Mouse (Mus musculus) liver, postnatal 0 days (tissue): Measurements from ENCODE around the gene Flvcr2.
"Not testable (repeated sequence)": the region's sequence is repeated elsewhere in the genome, so short reads cannot be mapped to it uniquely, and the experiment has no call there.

ENCODE experiments used
- CTCF ChIP-seq: sonication (generic); IDR thresholded peaks from 2 replicates; pipeline ENCODE4 v1.5.1; 2016; ENCODE audit warnings: antibody characterized with exemption, low read depth
- EP300 ChIP-seq: IDR thresholded peaks from 2 replicates; pipeline ENCODE4 v1.6.1; 2016; ENCODE audit warnings: antibody characterized with exemption, low read depth, mild to moderate bottlenecking

DNA sequence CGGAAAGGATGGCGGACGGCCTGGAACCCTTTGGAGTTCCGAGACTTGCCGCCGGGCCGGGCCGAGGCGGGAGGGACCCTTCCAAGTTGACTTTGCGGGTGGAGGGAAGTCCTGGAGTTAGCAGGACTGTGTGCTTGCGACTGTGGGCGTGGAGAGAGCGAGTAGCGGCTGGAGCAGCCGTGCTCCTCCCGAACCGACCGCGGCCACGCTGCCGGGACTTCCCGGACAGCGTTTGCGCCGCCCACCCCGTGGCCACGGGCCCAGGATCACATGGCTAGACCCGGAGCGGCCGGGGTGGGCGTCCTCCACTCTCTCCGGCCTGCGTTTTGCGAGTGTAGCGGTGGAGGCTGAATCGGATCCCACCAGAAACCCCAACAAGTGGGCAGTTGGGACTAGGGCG is 48.2 kb upstream of the Flvcr2 start:
- not testable (repeated sequence) for TF ChIP-seq CTCF, EP300
